Mouse (Mus musculus) CH12.LX (cell line): ENCODE data around the gene M6pr. TPM values are rescaled to one million over a fixed set of nuclear protein-coding genes. Genes with fewer than 3 reads are reported as not detected.

Experiments
- DNase-seq: peaks from one replicate; pipeline ENCODE4 v3.0.0-alpha.2; 2013; ENCODE audit errors: extremely low read depth
- H3K27ac ChIP-seq: 2 replicates; pipeline ENCODE4 v1.5.1; 2012; ENCODE audit warnings: low read depth, mild to moderate bottlenecking, control low read depth, moderate library complexity; ENCODE audit not compliant: insufficient read depth
- H3K27me3 ChIP-seq: replicated peaks from 2 replicates; pipeline ENCODE3; 2012; ENCODE audit warnings: inconsistent platforms
- H3K36me3 ChIP-seq, 2 experiments: replicated peaks in 1 of 2; 2 replicates each; pipeline versions ENCODE3 to v1.6.1; 2012; ENCODE audit warnings: inconsistent platforms in 1 of 2, low read length in 1 of 2, mild to moderate bottlenecking in 1 of 2, mixed read lengths in 1 of 2, moderate library complexity in 1 of 2; ENCODE audit not compliant: control insufficient read depth in 1 of 2, insufficient read depth in 1 of 2
- H3K4me1 ChIP-seq, 2 experiments: 2 replicates each; pipeline ENCODE4 v1.6.1; 2012; ENCODE audit warnings: inconsistent platforms in 1 of 2, moderate library complexity in 1 of 2; ENCODE audit not compliant: insufficient read depth in 2 of 2, control insufficient read depth in 1 of 2
- H3K4me2 ChIP-seq: 2 replicates; pipeline ENCODE4 v1.6.1; 2012; ENCODE audit warnings: low read depth, mild to moderate bottlenecking, control low read depth; ENCODE audit not compliant: poor library complexity, insufficient read depth, severe bottlenecking
- H3K4me3 ChIP-seq, 3 experiments: fragments of 150-350 bp in 1 of 3; sonication (generic) in 1 of 3; replicated peaks in 1 of 3; 2 replicates each; pipeline versions ENCODE3 to v1.5.1; 2011 to 2012; ENCODE audit warnings: low read depth in 2 of 3, low read length in 2 of 3, mild to moderate bottlenecking in 2 of 3, moderate library complexity in 2 of 3, control low read depth in 1 of 3, improper control_type of control experiment in 1 of 3, inconsistent platforms in 1 of 3, mixed read lengths in 1 of 3; ENCODE audit not compliant: poor library complexity in 1 of 3
- H3K79me2 ChIP-seq: replicated peaks from 2 replicates; pipeline ENCODE4 v1.6.1; 2012; ENCODE audit warnings: mild to moderate bottlenecking, moderate library complexity; ENCODE audit not compliant: control insufficient read depth, poor library complexity, insufficient read depth, severe bottlenecking; ENCODE audit errors: extremely low read depth
- H3K9ac ChIP-seq: 2 replicates; pipeline ENCODE4 v1.6.1; 2012; ENCODE audit warnings: low read depth, mild to moderate bottlenecking, control low read depth, moderate library complexity; ENCODE audit not compliant: insufficient read depth
- H3K9me3 ChIP-seq: replicated peaks from 2 replicates; pipeline ENCODE3; 2012; ENCODE audit warnings: low read length, inconsistent platforms, mixed read lengths
- E2F4 ChIP-seq: IDR thresholded peaks from 2 replicates; pipeline ENCODE4 v1.6.1; 2011; ENCODE audit warnings: low read depth, low read length, improper control_type of control experiment; ENCODE audit not compliant: insufficient replicate concordance
- ETS1 ChIP-seq: conservative IDR thresholded peaks from 2 replicates; pipeline ENCODE4 v1.6.1; 2012; ENCODE audit warnings: low read depth, mild to moderate bottlenecking, inconsistent platforms, low read length, improper control_type of control experiment, moderate library complexity
- JUND ChIP-seq: conservative IDR thresholded peaks from 2 replicates; pipeline ENCODE4 v1.6.1; 2011; ENCODE audit warnings: low read depth, low read length, improper control_type of control experiment
- MAFK ChIP-seq: IDR thresholded peaks from 2 replicates; pipeline ENCODE4 v1.6.1; 2011; ENCODE audit warnings: low read length, improper control_type of control experiment; ENCODE audit not compliant: insufficient replicate concordance
- POLR2A ChIP-seq: IDR thresholded peaks from 2 replicates; pipeline ENCODE4 v1.6.1; 2011; ENCODE audit warnings: low read depth, mild to moderate bottlenecking, improper control_type of control experiment, low read length
- RCOR1 ChIP-seq: conservative IDR thresholded peaks from 2 replicates; pipeline ENCODE4 v1.6.1; 2012; ENCODE audit warnings: low read depth, mild to moderate bottlenecking, inconsistent platforms, low read length, improper control_type of control experiment
- USF1 ChIP-seq: IDR thresholded peaks from 2 replicates; pipeline ENCODE4 v1.6.1; 2014; ENCODE audit warnings: low read depth, mild to moderate bottlenecking, inconsistent platforms, low read length, improper control_type of control experiment
- USF2 ChIP-seq: conservative IDR thresholded peaks from 2 replicates; pipeline ENCODE4 v1.6.1; 2011; ENCODE audit warnings: low read depth, low read length, improper control_type of control experiment
- dilution Hi-C: fragments of 300-500 bp; cut with MboI; formaldehyde crosslinking; loops from 2 replicates; pipeline ENCODE4 v1.14.3; 2020; ENCODE audit warnings: low sequenced_read_pairs; ENCODE audit not compliant: extremely low pct_unique_long_range_greater_than_20kb, extremely low pct_ligation_motif_present
- in situ Hi-C: fragments of 300-500 bp; cut with MboI; formaldehyde crosslinking; loops from 3 replicates; pipeline ENCODE4 v1.14.3; 2019; ENCODE audit warnings: low sequenced_read_pairs, low pct_ligation_motif_present, low pct_unique_long_range_greater_than_20kb, mixed read lengths
- polyA plus RNA-seq: library from polyadenylated mRNA; unstranded; fragments of >175 nt; gene quantifications from 2 replicates; pipeline ENCODE4 v1.2.1, GENCODE M21; 2012; ENCODE audit warnings: low read depth; ENCODE audit not compliant: insufficient read length
- total RNA-seq, 2 experiments: library from RNA; depleted of rRNA; stranded (reverse); fragments of 300-350 nt in 1 of 2; fragments of >200 nt in 1 of 2; gene quantifications; 2 replicates each; pipeline ENCODE4 v1.2.3; 2012 to 2014

Gene M6pr
- total and polyA plus RNA-seq, 3 experiments: 148 to 291 (median 228) TPM

DNA sequence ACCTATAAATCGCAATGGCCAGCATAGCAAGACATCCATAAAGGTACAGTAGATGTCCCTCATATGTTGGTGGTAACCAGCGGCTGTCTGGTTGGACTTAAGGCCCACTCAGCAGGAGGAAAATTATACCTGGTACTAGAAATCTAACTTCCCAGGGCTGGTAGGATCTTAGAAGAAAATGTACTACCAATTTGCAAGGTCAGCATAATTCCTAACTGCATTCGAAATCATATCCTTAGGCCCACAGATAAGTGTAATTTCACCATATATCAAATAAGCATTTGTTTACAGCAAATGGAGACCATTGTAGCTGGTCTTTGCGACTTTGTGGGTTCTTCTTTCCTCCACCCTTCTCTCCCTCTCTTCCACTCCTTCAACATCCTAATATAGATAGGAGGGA, 1.8 kb upstream of the M6pr start:
- no peak for TF ChIP-seq USF2
- TF ChIP-seq MAFK: peak; percentile 93
- TF ChIP-seq E2F4: no peak
- TF ChIP-seq POLR2A: no peak
- DNase-seq: no peak
- in situ Hi-C loops: loop anchor here (5.0 kb wide), 2 partner anchors 49 to 86 kb away; no protein-coding TSS in a partner anchor

DNA sequence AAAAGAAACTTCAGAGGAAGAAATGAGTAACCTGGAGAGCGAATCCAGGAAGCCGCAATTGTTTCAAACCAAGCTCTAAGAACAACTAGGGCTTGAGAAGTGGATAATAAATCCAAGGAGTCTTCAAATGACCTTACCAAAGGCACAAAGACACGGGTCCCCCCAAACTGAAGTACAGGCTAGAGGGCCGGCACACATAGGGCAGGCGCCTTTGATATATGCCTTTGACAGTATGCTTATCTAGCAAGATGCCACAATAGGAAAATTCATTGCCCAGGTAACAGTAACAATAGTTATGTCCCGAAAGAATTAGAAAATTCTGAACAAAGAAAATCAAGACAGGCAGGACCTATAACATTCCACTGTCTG, 400 bp upstream of the M6pr start:
- H3K27me3 ChIP-seq: no peaks in the 10 kb centered on the region
- peaks cover 0 to 48% of the 10 kb centered on the region in 2 experiments; a peak in 3 of 4 replicates for H3K4me1 ChIP-seq
- dilution Hi-C loops (no loop called here), in situ Hi-C loops (loop anchor here (5.0 kb wide), 2 partner anchors 51 to 84 kb away; no protein-coding TSS in a partner anchor)
- H3K4me2 ChIP-seq: peak overlapping the region; percentile 21; the same call in 1 of the 2 replicates
- TF ChIP-seq JUND (no peak), RCOR1 (no peak), USF1 (no peak)
- H3K79me2 ChIP-seq: peaks cover 34% of the 10 kb centered on the region
- no peaks in the 10 kb centered on the region for H3K9me3 ChIP-seq
- no peak overlapping the region for H3K4me3 ChIP-seq
- no peak overlapping the region for H3K27ac ChIP-seq
- no peak overlapping the region for H3K9ac ChIP-seq
- DNase-seq: no peak
- peaks cover 5 to 21% of the 10 kb centered on the region in 2 experiments for H3K36me3 ChIP-seq

More for the DNA sequence above, 1.8 kb upstream of the M6pr start:
- Histone ChIP-seq H3K4me3 (no peak overlapping the region), H3K36me3 (peaks cover 0 to 8% of the 10 kb centered on the region in 2 experiments), H3K79me2 (peaks cover 28% of the 10 kb centered on the region), H3K9ac (no peak overlapping the region), H3K4me1 (peaks cover 0 to 56% of the 10 kb centered on the region in 2 experiments; a peak in 3 of 4 replicates), H3K9me3 (no peaks in the 10 kb centered on the region), H3K27ac (no peak overlapping the region), H3K27me3 (no peaks in the 10 kb centered on the region), H3K4me2 (no peak overlapping the region)
- dilution Hi-C loops: no loop called here

DNA sequence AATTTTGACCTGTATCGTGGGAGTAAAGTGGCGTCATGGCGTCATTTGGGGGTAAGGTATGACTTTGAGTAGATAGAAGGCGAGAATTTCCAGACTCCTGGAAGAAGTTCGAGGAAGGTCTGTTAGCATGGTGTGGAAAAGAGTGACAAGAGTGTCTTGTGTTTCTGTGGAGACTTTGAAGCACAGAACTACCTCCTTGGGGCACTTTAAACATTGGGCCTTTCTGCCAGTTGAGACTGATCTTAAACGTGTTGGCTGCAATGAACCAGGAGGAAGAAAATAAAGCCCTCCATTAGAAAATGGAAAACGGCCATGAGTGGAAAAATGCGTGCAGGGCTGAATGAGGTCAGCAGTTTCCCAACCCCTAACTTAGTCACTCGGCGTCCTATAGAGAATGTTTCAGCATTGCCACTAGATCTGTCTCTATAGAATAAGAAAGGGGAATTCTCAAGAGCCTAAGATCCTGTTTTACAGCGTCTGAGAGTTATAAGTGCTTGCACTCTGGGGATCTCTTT, 983 bp downstream of the M6pr start:
- no peaks in the 10 kb centered on the region for H3K9me3 ChIP-seq
- peak overlapping the region; percentile 99 for H3K4me2 ChIP-seq
- no peak for TF ChIP-seq JUND
- 0 out of 2 replicates have a peak, but pooled peaks have one; percentile 15 for TF ChIP-seq ETS1
- H3K27ac ChIP-seq: no peak overlapping the region
- peak overlapping the region; percentile 94 for H3K9ac ChIP-seq
- H3K79me2 ChIP-seq: peaks cover 36% of the 10 kb centered on the region
- dilution Hi-C loops (no loop called here), in situ Hi-C loops (loop anchor here (5.0 kb wide), 2 partner anchors 52 to 83 kb away; no protein-coding TSS in a partner anchor)
- DNase-seq: no peak
- H3K36me3 ChIP-seq: peaks cover 17 to 35% of the 10 kb centered on the region in 2 experiments
- H3K27me3 ChIP-seq: no peaks in the 10 kb centered on the region
- peaks cover 0 to 38% of the 10 kb centered on the region in 2 experiments; a peak in 2 of 4 replicates for H3K4me1 ChIP-seq
- peak overlapping the region; percentile 92 to 95 (median 94) for H3K4me3 ChIP-seq
